In genomic region chr1:159524051-159524549, GRCm38 (mm10) we compare ENCODE assay signal across 8 mouse cellular contexts. TPM values are rescaled to one million over a fixed set of nuclear protein-coding genes. Genes with fewer than 3 reads are reported as not detected.
DNase-seq lines count a peak whose midpoint lies in the region; ATAC-seq lines count a peak whose summit lies in the region.

No protein-coding gene starts in this region.

- H3K9ac ChIP-seq in forebrain, embryonic 13.5 days, result peak overlapping the region; percentile 47
- H3K9ac ChIP-seq in hindbrain, embryonic 13.5 days, result peak overlapping the region; percentile 69

- H3K4me3 ChIP-seq in forebrain, embryonic 13.5 days, result peak overlapping the region; percentile 39
- peak overlapping the region; percentile 44 for H3K4me3 ChIP-seq in hindbrain, embryonic 13.5 days

- H3K4me1 ChIP-seq in forebrain, embryonic 13.5 days, result peaks cover 14% of the 10 kb centered on the region; the same call in 1 of the 2 replicates
- peaks cover 15% of the 10 kb centered on the region for H3K4me1 ChIP-seq in hindbrain, embryonic 13.5 days (replicated peaks)

- no peaks in the 10 kb centered on the region for H3K36me3 ChIP-seq in forebrain, embryonic 13.5 days (ENCODE audit: poor library complexity, severe bottlenecking)
- H3K36me3 ChIP-seq in hindbrain, embryonic 13.5 days, result no peaks in the 10 kb centered on the region

- 1% methylated on average over 18 of the region's 18 CpGs for WGBS in forebrain, embryonic 13.5 days
- WGBS in hindbrain, embryonic 13.5 days, result 1% methylated on average over 18 of the region's 18 CpGs

- peak; percentile 66 for ATAC-seq in cerebellum, adult (ENCODE audit: insufficient number of reproducible peaks, low FRiP score, low TSS enrichment)
- ATAC-seq in forebrain, embryonic 13.5 days, result peak; percentile 84
- ATAC-seq in hindbrain, embryonic 13.5 days (ENCODE audit: low FRiP score), result peak; percentile 88
- ATAC-seq in megakaryocyte-erythroid progenitor cell, adult 5-6 weeks (replicated peaks; ENCODE audit: low FRiP score, low TSS enrichment, poor library complexity, severe bottlenecking), result peak; percentile 90

- peak; percentile 70 for DNase-seq in WW6 (ENCODE audit: low read depth, low spot score)
- peak; percentile 28 to 49 for DNase-seq in left cerebral cortex, adult 8-10 months (ENCODE audit: low spot score in 2 of 2)
- peak; percentile 54 for DNase-seq in right cerebral cortex, postnatal 25 days
- DNase-seq in natural killer cell, adult 2 months (ENCODE audit: low spot score in 2 of 2), result no peak

- H3K27ac ChIP-seq in forebrain, embryonic 13.5 days, result no peak overlapping the region
- peak overlapping the region; percentile 58 for H3K27ac ChIP-seq in hindbrain, embryonic 13.5 days

- no peaks in the 10 kb centered on the region for H3K9me3 ChIP-seq in forebrain, embryonic 13.5 days (replicated peaks)
- H3K9me3 ChIP-seq in hindbrain, embryonic 13.5 days, result no peaks in the 10 kb centered on the region

- peaks cover 23% of the 10 kb centered on the region for H3K27me3 ChIP-seq in forebrain, embryonic 13.5 days
- peaks cover 14% of the 10 kb centered on the region; the same call in 1 of the 2 replicates for H3K27me3 ChIP-seq in hindbrain, embryonic 13.5 days

- peak overlapping the region; percentile 64 for H3K4me2 ChIP-seq in forebrain, embryonic 13.5 days
- H3K4me2 ChIP-seq in hindbrain, embryonic 13.5 days, result peak overlapping the region; percentile 62

RNA-seq across cellular contexts. Expression of gene Tnr, which starts 0.5 kb away (rescaled TPM):
- polyA plus RNA-seq in forebrain, embryonic 13.5 days (2015; fragmentation: Nextera tagmentation; extraction: Ambion mirVana), result 1.6 and 2.0 TPM in 2 replicates
- polyA plus RNA-seq in hindbrain, embryonic 13.5 days (2015; fragmentation: Nextera tagmentation; extraction: Ambion mirVana), result 2.7 and 3.0 TPM in 2 replicates
- 100 to 1,000 TPM; 102 to 128 (median 106) TPM for total RNA-seq in left cerebral cortex, adult 8-10 months (2022)
- total RNA-seq in megakaryocyte-erythroid progenitor cell, adult 5-6 weeks (2014; fragmentation: Nextera tagmentation), result not detected in 2 replicates
- not detected in 2 replicates for total RNA-seq in megakaryocyte-erythroid progenitor cell, adult 5-6 weeks (2017)

Comparison
In these comparisons a context has a peak if more than half of its experiments do, and no peak if none do; other contexts are left out.
1. DNase-seq: peak in WW6 (single experiment), left cerebral cortex, adult 8-10 months (2 of 2) and right cerebral cortex, postnatal 25 days (single experiment); none in natural killer cell, adult 2 months (0 of 2).
2. RNA of gene Tnr, which starts 0.5 kb away (total RNA-seq): 102 to 128 TPM in left cerebral cortex, adult 8-10 months; not detected in megakaryocyte-erythroid progenitor cell, adult 5-6 weeks; every median in the first group is over 100 times any median in the second.
3. Peak in every context shown above with its lines, with median percentiles within 50 percentile points of each other: ATAC-seq.